26 mouse cellular contexts compared by ENCODE assay signal in genomic region chr2:145990446-145990845, GRCm38 (mm10). TPM values are rescaled to one million over a fixed set of nuclear protein-coding genes. Genes with fewer than 3 reads are reported as not detected.
"Had no signal": no experiment of that assay in that cellular context is flagged by ENCODE, and none has a peak within 500 bp of the region (broad histone marks: within the 10 kb centered on the region; RNA-seq: fewer than 3 reads in every experiment).

No protein-coding gene starts in this region.

- ATAC-seq: hindbrain, embryonic 16.5 days; inflammation-experienced regulatory T-cells, adult 6 months; intestine, embryonic 15.5 days; intestine, postnatal 0 days had no signal

- H3K36me3 ChIP-seq: heart, embryonic 10.5 days; heart, embryonic 12.5 days; intestine, embryonic 15.5 days; limb, embryonic 10.5 days; limb, embryonic 12.5 days; liver, embryonic 13.5 days had no signal

- DNase-seq: gastrocnemius, postnatal 14 days; gastrocnemius, postnatal 36 days; heart, adult 18-20 months; heart, postnatal 10 days; kidney, adult 18-20 months; kidney, adult 8-10 months; kidney, postnatal 10 days; kidney, postnatal 25 days; kidney, postnatal 4 days; layer of hippocampus, postnatal 36 days; liver; liver, embryonic 13.5 days had no signal

- H3K9ac ChIP-seq: heart, embryonic 12.5 days; hindbrain, embryonic 14.5 days; intestine, embryonic 15.5 days; limb, embryonic 12.5 days; liver, embryonic 13.5 days had no signal

- H3K27ac ChIP-seq: heart, embryonic 10.5 days; hindbrain, embryonic 14.5 days; intestine, embryonic 15.5 days; layer of hippocampus, adult 2 months; limb, embryonic 10.5 days; limb, embryonic 12.5 days; liver, embryonic 13.5 days had no signal

- H3K4me2 ChIP-seq: heart, embryonic 12.5 days; hindbrain, embryonic 14.5 days; intestine, embryonic 15.5 days; limb, embryonic 12.5 days; liver, embryonic 11.5 days; liver, embryonic 13.5 days had no signal

- H3K4me3 ChIP-seq: heart, embryonic 10.5 days; heart, embryonic 12.5 days; intestine, embryonic 15.5 days; layer of hippocampus, adult 2 months; limb, embryonic 10.5 days; limb, embryonic 12.5 days; liver, embryonic 13.5 days had no signal

- H3K27me3 ChIP-seq: heart, embryonic 12.5 days; intestine, embryonic 15.5 days; limb, embryonic 12.5 days; liver, embryonic 13.5 days had no signal

- H3K9me3 ChIP-seq: heart, embryonic 10.5 days; heart, embryonic 12.5 days; intestine, embryonic 15.5 days; limb, embryonic 10.5 days; limb, embryonic 12.5 days; liver, embryonic 13.5 days had no signal

- H3K4me1 ChIP-seq: heart, embryonic 10.5 days; heart, embryonic 12.5 days; intestine, embryonic 15.5 days; limb, embryonic 10.5 days; limb, embryonic 12.5 days; liver, embryonic 13.5 days had no signal

RNA-seq across cellular contexts. Expression of gene Cfap61, which starts 55.9 kb away (rescaled TPM):
- total RNA-seq: gastrocnemius, adult 18-20 months; gastrocnemius, adult 8-10 months; gastrocnemius, postnatal 14 days; gastrocnemius, postnatal 36 days; hematopoietic stem cell, adult 5-6 weeks had no signal
- polyA plus RNA-seq: inflammation-experienced regulatory T-cells, adult 6 months; liver, embryonic 11.5 days had no signal
